Mouse (Mus musculus): ENCODE results near the gene Fdx1.

Fdx1 gene

GRCm38 (mm10) chr9:51961190-51961909, 2.0 kb downstream of the Fdx1 start:
- no peak for DNase-seq

- DNase-seq, result no peak
These were observed 3.0 kb downstream of the Fdx1 start for GRCm38 (mm10) chr9:51960331-51960730.

GRCm38 (mm10) chr9:51958981-51959380, 4.4 kb downstream of the Fdx1 start:
- DNase-seq, result no peak

DNA sequence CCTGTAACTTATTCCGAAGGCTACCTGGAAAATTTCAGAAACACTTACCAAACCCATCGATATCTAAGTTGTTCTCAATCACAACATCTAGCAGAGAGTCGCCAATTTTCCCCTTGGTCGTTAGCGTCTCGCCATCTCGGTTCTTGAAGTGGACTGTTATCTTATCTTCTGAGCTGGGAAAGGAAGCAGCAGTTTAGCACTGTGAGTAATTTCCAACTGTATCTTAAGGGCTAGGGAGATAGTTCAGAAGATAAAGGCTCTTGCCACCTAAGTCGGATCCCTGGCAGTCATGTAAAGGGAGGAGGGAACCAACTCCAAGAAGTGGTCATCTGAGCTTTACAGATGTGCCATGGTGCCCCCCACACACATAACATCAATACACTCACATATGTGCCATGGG, 6.3 kb downstream of the Fdx1 start:
- DNase-seq, result no peak

DNA sequence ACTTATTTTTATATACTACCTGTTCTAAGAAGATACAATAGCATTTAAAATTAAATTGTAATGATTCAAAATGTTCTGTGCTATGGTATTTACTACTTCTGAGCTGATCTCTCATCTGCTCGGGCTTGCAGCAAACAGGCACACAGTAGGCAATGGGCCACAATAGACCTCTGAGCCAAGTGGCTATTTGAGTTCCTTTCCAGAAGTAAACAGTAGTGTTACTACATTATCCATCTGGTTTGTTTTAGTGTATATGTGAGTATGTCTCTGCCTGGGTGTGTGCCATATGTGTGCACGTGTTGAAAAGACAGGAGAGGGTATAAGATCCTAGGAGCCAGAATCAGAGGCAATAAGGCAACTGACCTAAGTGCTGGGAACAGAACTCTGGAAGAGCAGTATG, 6.9 kb downstream of the Fdx1 start:
- no peak for DNase-seq

- peak; percentile 41 to 42 for DNase-seq
These were observed 12.0 kb downstream of the Fdx1 start for GRCm38 (mm10) chr9:51951337-51951736.

- no peak for DNase-seq
These were observed 12.7 kb downstream of the Fdx1 start for GRCm38 (mm10) chr9:51950667-51951066.

DNA sequence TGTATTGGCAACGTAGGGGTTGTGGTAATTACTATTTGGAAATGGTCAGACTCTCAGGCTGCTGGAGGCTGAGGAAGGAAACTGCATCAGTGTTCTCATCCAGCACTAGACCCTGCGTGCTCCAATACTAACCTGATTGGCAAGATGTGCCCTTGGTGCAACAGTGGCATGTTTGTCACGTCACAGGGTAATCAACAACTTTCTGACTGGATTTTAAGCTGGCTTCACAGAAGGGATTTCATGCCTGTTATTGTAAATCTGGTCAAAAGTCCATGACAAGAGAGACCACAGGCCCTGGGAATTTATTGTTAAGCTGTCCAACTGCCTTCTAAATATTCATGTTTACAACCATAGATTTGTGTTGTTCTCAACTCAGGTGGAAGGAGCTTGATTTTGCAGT, 13.1 kb downstream of the Fdx1 start:
- no peak for DNase-seq

GRCm38 (mm10) chr9:51943934-51944333, 19.4 kb downstream of the Fdx1 start:
- DNase-seq, result no peak

DNA sequence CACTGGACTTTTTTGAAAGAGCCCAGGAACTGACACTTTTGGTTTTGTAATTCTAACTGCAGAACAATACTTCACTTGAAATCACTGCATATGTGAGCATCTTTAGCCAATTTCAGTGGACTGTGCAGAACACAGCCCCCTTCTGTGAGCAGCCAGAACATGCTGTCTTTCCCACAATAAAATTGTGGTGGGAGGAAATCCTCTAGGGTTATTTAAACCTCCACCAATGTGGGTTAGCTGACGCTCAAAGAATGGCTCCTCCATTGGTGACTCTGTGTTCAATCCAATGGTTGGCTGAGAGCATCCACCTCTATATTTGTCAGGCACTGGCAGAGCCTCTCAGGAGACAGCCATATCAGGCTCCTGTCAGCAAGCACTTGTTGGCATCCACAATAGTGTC, 28.7 kb downstream of the Fdx1 start:
- no peak for DNase-seq

DNA sequence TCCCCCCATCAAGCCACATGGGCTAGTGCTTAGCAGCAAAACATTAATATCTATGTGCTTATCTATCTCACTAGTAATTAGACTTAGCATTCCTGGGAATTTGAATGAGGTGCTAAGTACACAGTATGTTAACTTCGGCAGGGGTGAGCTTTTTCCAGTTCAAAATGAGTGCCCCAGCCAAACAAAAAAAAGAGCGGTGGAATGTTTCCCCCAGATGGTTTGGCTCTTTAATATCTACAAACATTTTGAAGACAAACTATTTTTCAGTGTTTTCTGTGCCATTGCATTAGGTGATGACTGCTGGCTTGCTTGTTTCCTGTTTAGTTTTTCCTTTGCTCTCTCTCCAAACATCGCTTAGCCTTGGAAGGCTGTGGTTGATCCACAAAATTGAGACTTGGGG, 31.4 kb downstream of the Fdx1 start:
- DNase-seq, result no peak

DNA sequence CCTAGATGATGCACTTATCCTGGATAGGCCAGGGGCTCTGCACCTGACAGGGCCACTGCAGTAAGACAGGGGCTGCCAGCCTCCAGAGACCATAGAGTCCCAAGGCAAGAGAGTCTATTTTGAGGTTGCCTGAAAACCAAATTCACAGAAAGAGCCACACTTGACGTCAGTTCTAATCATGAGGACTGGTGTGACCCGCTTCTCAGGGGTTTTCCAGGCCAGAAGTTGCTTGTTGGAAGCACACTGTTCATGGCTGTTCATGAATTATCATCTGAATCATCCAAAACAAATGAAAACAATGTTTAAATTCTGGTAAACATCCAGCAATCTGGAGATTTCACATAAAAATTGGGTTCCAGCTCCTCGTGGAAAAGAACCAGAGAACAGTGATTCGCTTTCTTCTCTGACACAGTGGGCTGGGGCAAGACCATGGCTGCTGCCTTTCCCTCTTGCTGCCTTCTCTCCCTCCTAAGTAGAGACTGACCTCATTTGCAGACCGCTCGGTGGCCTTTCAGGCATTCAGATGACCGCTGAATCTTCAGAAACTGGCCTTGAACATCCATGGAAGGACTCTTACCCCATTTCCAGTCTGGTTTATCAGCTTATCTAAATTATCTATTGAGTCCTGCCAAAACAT, 32.2 kb downstream of the Fdx1 start:
- DNase-seq, result no peak

DNA sequence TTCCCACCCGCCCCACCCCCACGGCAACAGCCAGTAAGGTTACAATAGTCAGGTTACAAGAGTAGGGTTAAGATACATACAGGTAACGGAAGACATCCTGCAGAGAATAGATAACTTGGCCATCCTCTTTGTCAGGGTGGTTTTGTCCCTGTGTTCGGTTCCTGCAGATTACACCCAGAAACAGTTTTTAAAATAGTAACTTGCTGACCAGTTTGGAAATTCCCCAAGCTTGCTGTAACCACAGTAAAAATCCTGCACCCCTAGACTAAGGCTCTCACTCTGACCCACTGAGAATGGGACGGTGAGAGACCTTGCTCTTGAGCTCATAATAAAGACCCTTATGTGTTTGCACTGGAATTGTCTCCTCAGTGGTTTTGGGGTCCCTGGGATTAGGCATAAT, 33.4 kb downstream of the Fdx1 start:
- DNase-seq, result no peak

GRCm38 (mm10) chr9:51928659-51929058, 34.7 kb downstream of the Fdx1 start:
- DNase-seq, result peak; percentile 39 to 47

GRCm38 (mm10) chr9:51928116-51928515, 35.2 kb downstream of the Fdx1 start:
- DNase-seq, result peak; percentile 33 to 44

GRCm38 (mm10) chr9:51927680-51928079, 35.7 kb downstream of the Fdx1 start:
- no peak for DNase-seq

GRCm38 (mm10) chr9:51926629-51927028, 36.7 kb downstream of the Fdx1 start:
- DNase-seq, result no peak

GRCm38 (mm10) chr9:51924551-51925081, 38.7 kb downstream of the Fdx1 start:
- no peak for DNase-seq

DNA sequence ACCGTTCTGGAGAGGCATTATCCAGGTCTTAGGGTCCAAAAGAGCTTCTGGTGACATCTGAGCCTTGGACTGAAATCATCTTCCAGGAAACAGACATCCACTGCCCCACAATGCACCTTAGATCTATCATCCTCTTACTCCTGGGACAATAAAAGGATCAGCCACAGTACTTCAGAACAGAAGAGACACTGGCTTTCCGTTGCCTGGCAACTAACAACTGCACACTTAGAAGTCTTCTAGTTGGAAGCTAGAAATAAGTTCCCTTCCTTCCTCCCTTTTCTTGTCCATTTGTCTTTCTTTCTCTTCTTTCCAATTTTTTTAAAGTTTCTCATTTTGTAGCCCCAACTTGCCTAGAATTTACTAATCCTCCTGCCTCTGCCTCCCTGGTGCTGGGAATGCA, 40.6 kb downstream of the Fdx1 start:
- no peak for DNase-seq

DNA sequence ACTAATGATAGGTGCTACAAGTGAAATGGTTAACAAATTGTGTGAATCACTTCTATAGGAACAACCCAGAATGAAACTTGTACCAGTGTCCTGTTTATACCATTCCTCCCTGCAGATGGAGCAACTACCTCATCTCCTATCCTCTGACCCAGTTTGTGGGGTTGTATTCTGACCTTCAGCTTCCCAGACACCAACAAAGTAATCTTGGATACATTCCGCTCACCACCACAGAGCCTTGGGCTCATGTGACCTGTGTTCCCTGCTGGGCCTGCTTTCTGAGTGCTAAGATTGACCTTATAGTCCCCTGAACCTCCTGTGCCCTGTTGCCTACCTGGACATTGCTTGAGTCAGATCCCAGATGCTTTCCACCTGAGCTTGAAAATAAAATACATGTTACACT, 47.8 kb downstream of the Fdx1 start:
- no peak for DNase-seq

- no peak for DNase-seq
These were observed 48.8 kb downstream of the Fdx1 start for GRCm38 (mm10) chr9:51914481-51915120.

DNA sequence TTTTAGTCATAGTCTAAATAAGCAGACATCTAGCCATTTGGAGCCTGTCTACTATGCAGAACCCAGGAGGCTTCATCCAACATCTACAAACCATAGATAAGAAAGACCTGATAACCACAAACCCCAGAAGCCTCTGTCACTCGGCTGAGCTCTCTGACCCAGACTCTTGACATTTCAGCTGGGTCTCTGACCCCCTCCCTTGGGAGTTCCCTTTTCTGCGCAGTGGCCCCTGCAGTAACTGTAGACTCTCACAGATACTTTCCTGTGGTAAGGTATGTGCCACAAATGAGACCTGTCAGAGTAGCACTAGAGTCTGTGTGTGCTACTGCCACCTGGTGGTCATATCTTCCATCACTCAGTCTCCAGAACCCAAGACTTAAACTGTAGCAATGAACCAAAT, 54.5 kb downstream of the Fdx1 start:
- peak; percentile 87 to 92 for DNase-seq

DNA sequence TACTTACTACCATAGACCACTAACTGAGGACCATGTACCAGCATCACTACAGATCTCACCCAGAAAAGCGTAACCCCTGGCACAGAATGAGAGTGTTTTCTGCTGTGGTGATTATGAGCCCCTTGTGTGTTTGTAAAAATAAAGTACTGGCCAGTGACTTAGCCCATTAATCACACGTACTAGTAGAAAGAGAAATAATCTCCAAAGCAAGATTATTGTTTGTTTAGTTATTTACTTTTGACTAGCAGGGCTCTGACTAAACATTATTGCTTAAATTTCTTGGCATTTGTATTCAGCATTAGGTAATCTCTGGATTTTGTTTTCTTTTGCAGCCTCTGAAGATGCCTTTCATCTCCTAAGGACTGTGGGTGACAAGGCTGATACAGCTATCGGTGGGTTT, 55.1 kb downstream of the Fdx1 start:
- no peak for DNase-seq

GRCm38 (mm10) chr9:51906938-51907337, 56.4 kb downstream of the Fdx1 start:
- DNase-seq, result no peak

Measured in cerebellum, postnatal 10 days (tissue).